Mouse (Mus musculus) cerebellum, adult 11 months (tissue): ENCODE data around the gene Dnajc17.

ENCODE experiments used
- DNase-seq: peaks from one replicate; pipeline ENCODE4 v3.0.0; 2022

Gene Dnajc17

DNA sequence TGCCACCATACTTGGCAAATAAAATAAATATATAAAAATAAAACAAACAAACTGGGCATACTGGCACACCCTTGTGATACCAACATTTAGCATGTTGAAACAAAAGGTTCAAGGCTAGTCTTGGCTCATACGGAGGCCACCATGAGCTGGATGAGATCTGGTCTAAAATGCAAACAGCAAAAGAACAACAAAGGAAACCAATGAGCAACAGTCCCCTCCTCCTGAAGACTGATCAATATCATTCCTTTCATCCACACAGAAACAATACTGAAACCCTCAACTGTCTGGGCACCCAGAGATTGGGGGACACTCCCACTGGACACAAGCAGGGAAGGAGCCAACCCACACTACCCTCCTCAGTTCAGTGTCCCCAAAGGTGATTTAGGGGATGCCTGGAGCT is 11.1 kb downstream of the Dnajc17 start:
- no peak for DNase-seq

DNA sequence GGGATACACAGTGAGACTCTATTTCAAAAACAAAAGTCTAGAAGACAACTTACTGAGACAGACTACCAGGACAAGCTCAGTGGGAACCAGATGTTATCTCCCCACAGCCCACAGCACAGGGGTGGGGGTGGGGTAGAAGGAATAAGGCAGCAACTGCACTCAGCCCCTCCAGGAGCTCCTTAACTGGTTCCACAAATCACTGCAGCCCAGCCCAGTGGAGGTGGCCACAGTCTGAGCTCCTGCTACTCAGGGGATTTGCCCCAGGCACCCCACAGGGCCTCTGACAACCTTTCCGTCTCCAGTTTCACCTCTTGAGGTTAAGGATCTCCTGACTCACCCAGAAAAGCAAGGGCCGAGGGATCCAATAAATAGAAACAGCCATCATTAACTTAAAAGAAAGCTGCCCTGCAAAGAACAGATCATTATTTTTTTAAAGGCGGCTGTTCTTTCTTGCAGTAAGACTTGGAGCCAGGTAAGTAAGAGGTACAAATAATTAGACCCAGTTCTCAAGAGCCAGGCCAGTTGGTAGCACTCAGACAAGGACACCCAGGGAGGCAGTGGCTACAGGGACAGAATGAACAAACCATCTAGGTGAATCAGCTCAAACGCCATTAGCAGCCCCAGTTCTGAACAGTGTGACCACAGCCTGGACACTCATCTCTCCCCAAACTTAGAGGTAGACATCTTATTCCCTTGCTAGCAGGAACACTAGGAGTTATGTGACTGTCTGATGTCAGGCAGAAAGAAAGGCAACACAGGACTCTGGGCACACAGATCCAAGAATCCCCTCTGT is 12.1 kb downstream of the Dnajc17 start:
- DNase-seq = no peak

DNA sequence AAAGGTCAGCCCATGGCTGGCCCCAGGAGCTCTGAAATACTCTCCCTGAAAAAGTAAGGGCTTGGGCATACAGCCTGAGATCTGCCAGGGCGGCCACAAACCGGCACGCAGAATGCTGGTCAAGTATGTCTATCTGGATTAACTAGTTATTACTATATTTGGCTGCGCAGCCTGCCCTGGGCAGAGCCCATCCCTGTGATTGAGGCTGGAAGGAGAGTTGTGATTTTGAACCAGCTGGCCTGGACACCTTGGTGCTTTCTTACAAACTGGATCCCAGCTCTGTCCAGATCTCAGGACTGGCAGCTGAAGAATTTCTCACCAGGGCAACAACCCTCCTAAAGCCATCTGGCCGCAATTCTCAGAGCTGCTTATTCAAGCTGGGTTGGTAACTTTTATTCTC is 14.5 kb downstream of the Dnajc17 start:
- no peak for DNase-seq

DNA sequence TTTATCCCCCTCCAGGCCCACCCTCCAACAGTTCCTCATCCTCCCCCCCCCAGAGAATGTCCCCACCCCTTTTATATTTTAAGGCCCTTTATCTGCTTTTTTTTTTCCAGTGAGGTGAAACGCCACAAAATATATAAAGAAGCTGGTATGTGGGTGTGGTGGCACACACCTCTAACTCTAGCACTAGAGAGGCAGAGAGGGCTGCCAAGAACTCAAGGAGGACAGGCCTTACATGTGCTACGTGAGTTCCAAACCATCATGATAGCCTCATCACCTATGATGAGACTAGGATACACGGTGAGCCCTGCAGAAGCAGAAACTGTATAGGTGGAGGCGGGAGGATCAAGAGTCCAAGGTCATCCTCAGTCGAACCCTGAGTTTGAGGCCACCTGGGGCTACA is 17.6 kb downstream of the Dnajc17 start:
- no peak for DNase-seq

DNA sequence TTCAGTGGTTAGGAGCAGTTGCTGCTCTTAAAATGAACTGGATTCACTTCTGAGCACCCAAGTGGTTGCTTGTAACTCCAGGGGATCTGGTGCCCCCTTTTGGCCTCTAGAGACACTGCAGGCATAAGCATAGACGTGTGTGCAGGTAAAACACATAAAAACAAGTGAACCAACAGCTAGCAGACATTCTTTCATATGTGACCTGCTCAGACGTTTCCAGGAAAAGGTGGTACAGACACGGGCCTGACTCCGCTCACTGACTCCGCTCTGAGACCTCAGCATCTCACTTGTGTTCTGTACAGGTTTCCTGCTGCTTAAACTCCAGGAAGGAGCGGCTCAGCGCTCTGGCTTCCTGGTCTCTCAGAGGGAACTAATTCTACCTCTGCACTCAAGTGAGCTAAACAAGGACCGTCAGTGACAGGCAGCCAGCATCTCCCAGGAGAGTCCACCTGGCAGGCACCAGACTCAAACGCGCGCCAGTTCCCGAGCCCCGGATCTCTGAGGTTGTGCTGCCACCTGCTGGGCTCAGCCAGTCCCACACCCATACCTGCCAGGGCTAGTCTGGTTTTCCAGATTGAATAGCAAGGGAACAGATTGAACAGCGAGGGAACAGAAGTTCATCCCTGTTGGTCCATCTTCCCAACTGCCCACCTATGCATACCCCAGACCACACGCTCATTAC is 19.4 kb downstream of the Dnajc17 start:
- DNase-seq = peak; percentile 90

DNA sequence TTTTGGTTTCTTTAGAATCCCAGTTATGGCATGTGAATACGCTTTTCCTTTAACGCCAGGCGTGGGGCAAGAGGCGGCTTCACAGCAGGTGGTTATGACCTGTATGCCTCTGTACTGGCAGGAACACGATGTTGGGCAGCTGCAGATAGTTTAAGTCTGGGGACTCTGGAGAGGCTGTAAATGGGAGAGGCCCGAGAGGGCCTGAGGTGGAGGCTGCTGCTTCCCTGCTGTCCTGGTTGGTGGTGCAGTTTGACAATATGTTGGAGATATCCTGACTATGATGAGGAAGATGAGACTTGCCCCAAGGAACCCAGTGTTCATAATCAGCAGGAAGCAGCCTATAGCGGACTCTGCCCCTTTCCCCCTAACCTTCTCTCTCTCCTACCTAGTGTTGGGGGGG is 25.7 kb downstream of the Dnajc17 start:
- no peak for DNase-seq

DNA sequence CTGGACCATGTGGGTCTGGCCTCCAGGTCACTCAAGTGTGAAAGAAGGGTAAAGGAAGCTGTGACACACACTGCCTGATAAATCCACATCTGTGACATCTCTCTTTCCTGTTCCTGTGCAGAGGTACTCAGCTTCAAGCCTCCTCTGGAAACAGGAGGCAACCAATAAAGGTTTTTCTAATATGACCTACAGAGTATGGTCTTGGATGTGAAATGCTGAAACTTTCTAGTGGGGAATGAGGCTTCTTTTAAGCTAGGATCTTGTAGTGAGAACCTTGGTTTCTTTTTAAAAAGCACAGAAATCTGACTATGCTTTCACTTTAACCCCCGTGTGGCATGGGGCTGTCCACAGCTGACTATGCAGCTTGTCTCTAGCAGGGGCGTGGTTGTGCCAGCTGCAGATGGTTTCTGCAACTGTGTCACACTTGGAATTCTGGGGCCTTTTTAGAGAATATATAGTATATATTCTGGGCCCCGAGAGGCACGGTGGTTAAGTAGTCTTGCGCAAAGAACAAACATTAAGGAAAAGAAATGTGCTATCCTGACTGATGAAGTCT is 31.1 kb downstream of the Dnajc17 start:
- no peak for DNase-seq

DNA sequence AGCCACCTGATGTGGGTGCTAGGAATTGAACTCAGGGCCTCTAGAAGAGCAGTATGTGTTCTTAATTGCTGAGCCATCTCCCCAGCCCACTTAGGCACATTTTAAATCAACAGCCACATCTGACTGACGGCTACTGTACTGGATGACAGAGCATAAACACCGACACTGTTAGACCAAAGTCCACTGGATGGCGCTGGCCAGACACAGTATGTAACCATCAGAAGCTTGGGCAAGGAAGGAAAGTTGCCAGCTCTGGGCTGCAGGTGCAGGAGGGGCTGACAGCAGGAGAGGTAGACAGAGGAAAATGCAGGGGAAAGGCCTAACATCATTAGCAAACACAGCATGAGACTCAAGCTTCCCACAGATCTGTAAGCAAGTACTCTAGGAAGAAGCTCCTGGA is 31.8 kb downstream of the Dnajc17 start:
- no peak for DNase-seq

DNA sequence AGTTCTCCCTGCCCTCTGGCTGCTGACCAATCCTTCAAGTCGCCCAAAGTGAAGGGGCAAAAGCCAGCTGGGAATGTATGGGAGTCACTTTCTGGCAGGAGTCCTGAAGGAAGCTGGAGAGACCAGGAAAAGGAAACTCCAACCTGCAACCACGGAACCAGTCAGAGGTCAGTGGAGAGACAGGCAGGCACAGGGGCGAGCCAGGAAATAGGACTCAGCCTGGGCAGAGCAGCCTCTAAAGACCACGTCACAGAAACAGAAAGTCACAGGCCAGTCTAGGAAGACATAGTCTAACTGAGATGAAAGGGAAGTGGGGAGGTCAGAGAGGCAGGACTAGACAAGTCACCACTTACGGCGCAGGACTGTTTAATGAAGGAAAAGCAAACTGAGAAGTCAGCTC is 33.0 kb downstream of the Dnajc17 start:
- DNase-seq = no peak

DNA sequence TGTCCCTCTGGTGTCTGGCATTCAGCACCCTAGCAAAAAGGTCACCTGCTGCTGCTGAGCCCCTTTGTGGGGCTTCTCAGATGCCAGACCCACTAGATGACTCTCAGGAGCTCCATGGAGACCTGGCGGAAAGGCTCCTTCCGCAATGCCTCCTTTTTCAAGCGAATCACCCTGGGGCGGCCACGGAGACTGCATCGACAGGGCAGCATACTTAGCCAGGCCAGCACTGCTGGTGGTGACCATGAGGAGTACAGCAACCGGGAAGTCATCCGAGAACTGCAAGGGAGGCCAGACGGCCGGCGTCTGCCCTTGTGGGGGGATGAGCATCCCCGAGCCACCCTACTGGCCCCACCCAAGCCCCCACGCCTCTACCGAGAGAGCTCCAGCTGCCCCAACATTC is 33.7 kb downstream of the Dnajc17 start:
- no peak for DNase-seq

DNA sequence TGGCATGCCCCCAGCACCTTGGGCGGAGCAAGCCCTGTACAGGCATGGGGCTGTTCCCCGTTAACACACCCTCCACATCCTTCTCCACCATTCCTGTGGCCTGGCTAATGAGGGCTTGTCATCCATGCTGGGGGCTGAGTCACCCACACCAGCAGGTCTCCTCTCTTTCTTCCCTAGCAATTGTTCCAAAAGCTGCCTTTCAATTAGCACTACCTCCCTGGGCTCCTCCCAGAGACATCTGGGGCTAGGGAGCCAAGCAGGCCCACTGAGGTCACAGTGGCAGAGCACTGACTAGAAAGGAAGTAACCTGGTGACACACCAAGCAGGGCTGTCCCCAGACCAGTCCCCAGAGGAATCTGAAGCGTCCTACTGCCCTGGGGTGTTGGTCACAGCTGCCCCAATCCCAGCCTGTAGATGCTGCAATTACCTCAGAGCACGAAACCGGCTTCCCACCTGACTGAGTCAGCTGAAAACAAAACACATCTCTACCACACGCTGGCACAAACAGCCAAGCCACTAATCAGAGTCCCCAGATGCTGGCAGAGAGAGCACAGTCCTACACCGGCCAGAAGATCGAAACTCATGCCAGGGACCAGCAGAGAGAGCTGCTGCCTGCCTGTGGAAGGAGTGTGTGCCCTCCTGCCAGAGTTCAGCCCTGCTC is 34.5 kb downstream of the Dnajc17 start, which contains the start of gene Gm14137:
Gene Gm14137 (plus strand): TSS at position 519 of the 661 bp plus-strand sequence.
- DNase-seq = no peak

DNA sequence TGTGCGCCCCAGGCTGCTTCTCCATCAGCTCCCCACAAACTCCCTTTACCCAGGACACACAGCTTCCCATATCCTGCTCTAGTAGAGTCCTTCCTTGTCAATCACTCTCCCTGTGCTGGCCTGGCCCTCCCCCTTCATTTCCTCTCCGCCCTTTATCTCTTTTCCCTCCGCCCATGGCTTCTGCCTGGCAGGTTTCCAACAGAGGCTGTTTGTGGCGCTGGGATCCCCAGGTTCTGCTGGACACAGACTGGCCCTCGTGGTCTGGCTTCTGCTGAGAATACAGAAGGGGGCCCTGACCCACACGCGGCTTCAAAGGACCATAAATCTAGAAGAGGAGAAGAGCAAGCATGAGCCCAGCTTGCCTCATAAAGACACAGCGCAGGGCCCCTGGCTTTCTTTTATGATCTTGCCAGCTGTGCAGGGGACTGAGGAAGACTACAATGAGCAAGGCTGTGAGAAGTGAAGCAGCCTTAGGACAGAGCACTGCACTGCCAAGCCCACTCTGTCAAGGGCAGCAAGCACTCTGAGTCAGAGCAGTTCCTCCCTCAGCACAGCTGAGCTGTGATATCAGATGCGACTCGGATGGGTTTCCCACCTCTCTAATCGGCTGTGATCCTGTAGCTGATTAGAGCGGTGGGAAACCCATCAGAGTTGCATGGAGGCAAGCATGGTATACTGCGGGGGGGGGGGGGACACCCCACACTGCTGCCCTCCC is 35.6 kb downstream of the Dnajc17 start:
- DNase-seq = no peak

DNA sequence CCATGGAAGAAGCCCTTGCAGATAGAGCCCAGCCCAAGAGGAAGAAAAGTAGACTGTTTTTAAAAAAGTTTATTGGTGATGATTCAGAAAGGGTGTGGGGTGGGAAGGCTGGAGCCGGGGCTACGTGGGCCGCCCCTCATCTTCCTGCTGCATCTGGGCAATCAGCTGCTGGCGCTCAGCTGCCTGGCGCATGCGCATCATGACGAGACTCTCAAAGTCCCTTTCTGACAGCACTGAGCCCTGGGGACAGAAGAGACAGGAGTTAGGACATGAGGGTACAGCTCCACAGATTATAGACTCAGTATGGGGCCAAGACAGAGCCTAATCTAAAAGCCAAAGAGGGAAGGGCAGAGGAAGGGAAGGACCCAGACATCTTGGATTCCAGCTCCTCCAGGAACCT is 36.1 kb downstream of the Dnajc17 start:
- DNase-seq = no peak

DNA sequence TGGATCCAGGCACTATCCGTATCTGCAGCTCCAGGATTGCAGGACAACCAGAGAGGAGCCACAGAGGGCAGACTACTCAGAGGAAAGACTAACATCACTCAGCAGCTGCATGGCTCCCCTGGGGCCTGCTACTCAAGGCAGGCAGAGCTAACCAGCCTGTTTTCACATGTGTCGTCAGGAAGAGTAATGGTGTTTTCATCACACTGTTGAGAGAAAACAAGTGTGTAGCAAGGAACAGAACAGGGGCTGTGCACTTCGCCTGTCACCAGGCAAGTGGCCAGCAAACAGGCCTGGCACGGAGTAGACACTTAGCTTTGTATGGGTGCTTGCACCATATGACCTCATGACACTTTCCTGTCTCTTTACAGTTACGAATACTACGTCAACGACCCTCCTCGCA is 37.0 kb downstream of the Dnajc17 start:
- DNase-seq = no peak

DNA sequence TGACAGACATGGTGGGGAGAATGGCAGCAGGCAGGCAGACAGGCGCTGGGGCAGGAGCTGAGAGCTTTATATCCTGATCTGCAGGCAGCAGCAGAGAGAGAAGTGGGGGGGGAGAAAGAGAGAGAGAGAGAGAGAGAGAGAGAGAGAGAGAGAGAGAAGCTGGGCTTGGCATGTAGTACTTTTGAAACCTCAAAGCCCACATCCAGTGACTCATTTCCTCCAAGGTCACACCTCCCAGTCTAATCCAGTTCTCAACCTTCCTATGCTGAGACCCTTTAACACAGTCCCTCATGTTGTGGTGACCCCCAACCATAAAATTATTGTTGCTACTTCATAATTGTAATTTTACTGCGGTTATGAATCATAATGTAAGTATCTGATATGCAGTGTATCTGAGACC is 38.3 kb downstream of the Dnajc17 start:
- DNase-seq = no peak

DNA sequence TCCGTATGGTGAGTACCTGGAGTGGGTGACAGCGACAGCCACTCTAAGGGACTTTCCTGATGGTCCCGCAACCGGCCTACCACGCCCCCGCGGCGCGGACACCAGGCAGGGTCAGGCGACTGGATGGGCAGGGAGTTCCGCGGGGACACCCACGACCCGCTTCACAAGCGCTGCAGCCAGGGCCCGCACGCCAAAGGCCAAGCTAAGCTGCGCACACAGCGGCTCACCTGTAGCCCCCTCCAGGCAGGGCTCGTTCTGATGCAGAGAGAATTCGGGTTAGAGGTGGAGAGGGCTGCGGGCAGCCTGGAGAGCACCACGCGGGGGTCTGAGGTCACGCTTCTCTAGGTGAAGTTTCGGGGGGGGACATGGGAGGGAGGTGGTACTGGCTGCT is 40.7 kb downstream of the Dnajc17 start:
- no peak for DNase-seq

DNA sequence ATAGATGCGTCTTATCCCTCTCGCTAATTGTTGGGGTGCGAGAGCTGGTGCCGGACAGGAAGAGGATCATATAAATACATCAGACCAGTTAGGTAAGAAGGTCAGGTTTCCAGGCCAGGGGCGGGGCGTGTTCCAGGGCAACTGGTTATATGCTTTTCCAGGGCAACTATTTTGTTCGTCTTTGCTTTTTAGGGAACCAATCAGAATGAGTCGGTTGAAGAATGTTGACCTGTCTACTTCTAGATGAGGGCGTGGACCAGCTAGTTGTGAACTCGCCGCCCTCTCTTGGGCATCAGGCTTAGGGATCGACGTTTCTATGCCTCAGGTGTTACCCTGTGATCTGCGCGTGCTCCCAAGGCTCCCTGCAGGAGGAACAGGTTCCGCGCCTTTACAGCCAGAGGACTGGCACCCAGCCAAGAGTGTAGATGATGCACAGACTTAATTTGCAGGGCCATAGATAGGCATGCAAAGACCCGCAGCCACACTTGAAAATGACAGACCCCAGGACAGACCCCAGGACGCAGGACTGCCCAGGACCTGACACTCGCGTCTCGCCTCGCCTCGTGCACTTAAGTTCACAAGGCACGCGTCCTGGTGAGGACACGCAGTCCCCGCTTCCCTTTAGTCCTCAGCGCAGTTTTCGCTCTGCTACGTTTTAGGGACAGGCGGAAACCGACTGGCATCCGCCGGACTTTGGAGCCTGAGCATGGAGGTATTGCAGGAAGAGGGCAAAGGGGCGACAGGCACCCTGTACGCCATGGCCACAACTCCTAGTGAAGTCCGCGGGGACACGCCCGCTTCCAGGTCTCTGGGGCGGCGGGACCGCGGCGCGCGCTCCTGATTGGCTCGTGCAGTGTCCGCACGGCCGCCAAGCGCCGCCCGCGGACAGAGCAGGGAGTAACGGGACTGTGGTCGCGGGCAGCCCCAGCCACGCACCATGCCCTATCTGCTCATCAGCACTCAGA is 41.4 kb downstream of the Dnajc17 start, which contains the start of gene Gchfr:
Gene Gchfr (plus strand): TSS at position 873 of the 965 bp plus-strand sequence.
- peak; percentile 29 for DNase-seq

DNA sequence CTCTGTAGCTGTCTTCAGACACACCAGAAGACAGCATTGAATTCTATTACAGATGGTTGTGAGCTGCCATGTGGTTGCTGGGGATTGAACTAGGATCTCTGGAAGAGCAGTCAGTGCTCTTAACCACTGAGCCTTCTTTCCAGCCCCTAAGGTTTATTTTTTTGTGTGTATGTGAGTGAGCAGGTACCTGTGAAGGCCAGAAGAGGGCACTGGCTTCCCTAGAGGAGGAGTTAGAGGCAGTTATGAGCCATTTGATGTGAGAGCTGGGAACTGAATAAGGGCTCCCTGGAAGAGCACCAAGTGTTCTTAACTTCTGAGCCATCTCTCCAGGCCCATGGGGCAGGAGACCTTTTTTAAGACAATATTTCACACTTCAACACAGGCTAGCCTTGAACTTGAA is 43.2 kb downstream of the Dnajc17 start:
- no peak for DNase-seq

DNA sequence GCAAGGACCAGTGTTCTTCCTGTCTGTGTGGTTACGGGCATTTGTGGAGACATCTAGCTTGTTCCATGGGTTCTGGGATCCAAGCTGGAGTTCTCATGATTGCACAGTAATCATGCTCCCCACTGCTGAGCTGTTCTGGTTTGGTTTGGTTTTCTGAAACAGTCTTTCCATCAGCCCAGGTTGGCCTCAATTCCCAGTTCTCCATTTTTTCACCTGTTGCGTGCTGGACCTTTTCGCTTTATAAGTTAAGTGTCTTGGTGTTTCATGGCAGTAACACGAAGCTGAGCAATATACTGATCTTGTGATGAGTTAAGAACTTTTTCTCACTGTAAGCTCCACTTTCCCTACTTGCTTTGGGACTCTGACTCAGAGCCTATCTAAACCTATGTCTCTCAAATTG is 44.6 kb downstream of the Dnajc17 start:
- no peak for DNase-seq

DNA sequence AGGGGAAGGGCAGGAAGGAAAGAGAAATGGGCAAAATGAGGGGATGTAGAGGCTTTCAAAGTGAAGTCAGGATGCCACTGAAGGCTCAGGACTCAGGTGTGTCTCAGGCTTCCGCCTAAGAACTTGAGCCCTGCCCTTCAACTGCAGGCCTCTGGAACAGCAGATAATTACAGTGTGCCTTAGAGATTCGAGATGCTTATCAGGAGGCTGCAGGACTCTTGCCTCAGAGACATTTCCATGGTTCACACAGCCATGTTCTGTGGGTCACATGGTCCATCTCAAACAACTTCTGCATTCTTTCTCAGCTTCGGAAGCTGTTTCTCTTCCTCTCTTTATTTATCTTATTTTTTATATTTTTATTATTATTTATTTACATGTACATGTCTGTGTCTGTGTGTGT is 45.5 kb downstream of the Dnajc17 start:
- DNase-seq = no peak

DNA sequence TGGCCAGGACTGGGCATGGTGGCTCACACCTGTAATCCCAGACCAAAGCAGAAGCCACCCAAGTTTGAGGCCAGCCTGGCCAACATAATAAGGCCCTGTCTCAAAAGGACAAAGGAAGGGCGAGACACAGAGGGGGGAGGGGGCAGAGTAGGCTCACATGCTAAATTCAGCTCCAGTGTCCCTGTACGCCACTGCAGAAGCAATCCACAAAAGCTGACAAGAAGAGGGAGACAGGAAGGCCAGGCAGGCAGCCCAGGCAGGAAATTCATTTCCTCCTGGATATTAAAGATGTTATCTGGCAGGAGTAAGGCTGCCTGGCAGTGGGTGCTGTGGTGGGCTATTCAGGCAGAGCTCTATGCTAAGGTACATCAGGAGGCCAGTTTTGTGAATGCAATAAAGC is 47.3 kb downstream of the Dnajc17 start:
- DNase-seq = no peak

DNA sequence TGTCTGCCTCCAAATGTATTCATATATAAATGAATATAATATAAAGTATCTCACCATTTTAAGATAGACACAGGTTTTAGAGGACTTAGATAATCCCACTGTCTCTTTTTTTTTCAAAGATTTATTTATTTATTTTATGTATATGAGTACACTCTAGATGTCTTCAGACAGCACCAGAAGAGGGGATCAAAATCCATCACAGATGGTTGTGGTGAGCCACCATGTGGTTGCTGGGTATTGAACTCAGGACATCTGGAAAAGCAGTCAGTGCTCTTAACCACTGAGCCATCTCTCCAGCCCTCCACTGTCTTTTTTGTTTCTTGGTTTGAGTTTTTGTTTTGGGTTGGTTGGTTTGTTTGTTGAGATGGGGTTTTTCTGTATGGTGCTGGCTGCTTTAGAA is 50.8 kb downstream of the Dnajc17 start:
- DNase-seq = no peak
